Mouse (Mus musculus): ENCODE data around the gene Fbxo45.
"Not testable (repeated sequence)": the region's sequence is repeated elsewhere in the genome, so short reads cannot be mapped to it uniquely, and the experiment has no call there.

The Fbxo45 gene

DNA sequence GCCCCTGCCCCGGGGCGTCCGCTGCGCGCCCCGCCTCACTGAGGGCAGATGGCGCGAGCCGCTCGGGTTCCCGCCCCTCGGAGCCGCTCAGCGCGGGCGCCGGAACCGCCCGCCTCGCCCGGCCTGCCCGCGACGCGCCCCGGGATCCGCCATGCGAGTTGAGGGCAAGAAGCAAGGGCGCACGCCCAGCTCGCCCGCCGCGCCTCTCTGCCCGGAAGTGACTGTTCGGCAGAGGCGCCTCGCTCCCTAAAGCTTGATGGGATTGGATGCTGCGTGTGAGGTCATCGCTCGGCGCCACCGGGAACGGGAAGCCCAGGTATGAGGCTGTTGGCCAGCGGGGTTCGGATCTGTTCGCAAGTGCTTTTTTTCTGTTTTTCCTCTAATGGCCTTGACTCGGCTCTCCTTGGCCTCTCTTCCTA lies at the start of gene Fbxo45, which contains the start of gene Wdr53:
Gene Fbxo45, minus strand, starts transcription at position 207 of the 419 bp plus-strand sequence.
Gene Wdr53, plus strand, starts transcription at position 276 of the 419 bp plus-strand sequence.
- in situ Hi-C loops (cut with MboI, MseI): no loop called here

GRCm38 (mm10) chr16:32291821-32292220 lies 44.9 kb upstream of the Fbxo45 start:
- in situ Hi-C loops (cut with MboI, MseI): no loop called here

GRCm38 (mm10) chr16:32282608-32283007 lies 35.6 kb upstream of the Fbxo45 start:
- in situ Hi-C loops (cut with MboI, MseI): loop anchor here (10.0 kb wide), 1 partner anchor 332 kb away; no protein-coding TSS in a partner anchor

DNA sequence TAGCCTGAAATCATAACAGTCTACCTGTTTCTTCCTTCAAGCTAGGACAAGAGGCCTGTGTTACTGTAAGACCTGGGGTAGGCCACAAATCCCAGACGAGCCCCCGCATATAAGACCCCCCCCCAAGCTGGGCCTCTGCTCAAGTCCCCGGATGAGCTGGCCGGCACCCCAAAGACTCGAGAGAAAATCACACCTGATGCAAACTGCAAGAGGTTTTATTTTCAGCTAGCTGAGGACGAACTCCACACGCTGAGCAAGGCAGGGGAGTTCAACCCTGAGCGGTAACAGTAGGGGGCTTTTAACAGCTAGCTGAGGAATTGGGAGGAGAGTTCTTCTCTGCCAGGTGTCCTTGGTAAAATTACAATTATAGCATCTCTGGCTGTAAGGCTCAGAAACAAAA lies 33.3 kb upstream of the Fbxo45 start:
- in situ Hi-C loops (cut with MboI, MseI): loop anchor here (10.0 kb wide), 1 partner anchor 335 kb away; no protein-coding TSS in a partner anchor

DNA sequence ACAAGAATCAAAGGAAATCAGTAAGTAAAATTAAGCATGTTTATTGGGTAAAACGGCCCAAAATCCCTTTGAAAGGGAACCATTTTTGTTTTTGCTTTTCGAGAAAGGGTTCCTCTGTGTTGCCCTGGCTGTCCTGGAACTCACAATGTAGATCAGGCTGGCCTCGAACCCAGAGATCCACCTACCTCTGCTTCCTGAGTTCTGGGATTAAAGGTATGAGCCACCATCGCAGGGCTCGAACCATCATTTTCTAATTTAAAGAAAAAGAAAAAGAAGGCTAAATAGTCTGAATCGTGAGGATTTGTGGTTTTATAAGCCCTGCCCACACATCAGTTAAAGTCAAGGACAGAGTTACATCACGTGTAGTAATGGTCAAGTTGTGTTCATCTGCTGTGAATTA lies 31.4 kb upstream of the Fbxo45 start:
- in situ Hi-C loops (cut with MboI, MseI): no loop called here

DNA sequence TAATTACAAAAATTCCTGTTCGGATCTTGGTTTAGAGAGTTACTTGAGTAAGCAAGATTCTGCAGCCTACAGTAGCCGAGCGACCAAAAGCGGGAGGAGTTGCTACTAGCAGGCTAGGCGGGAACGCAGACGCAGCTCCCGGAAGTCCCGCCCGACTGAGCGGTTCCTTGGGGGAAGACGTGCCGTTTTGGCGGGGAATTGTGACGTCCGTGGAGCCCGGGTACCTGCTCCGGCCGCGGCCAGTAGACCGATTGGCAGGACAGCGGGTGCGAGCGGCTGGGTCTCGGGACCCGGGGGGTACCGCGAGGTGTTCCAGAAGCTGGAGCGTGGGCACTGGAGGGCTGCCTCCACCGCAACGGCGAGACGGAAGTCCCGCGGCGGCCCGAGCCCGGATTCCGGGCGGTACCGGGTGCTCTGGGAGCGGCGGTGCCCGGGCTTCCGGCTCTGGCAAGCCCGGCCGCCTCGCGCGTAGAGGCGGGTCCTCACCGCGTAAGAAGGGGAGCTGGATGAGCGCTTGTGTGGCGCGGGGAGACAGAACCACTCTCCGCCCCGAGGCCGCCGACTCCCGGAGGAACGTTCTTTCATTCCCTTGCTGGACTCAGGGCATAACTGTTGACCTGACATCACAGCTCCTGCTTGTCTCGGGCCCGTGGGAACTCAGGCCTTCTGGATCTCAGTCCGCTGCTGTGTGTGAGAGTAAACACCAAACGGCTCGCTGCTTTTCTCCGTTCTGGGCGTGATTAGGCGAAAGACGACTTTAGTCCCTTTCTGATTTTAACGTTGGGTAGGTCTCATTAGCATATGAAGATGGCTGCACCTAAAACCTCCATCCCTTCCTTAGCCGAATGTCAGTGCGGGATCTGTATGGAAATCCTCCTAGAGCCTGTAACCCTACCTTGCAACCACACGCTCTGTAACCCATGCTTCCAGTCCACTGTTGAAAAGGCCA lies 30.6 kb upstream of the Fbxo45 start, which contains the start of gene Rnf168:
Gene Rnf168, plus strand, starts transcription at position 152 of the 949 bp plus-strand sequence.
- in situ Hi-C loops (cut with MboI, MseI): no loop called here

DNA sequence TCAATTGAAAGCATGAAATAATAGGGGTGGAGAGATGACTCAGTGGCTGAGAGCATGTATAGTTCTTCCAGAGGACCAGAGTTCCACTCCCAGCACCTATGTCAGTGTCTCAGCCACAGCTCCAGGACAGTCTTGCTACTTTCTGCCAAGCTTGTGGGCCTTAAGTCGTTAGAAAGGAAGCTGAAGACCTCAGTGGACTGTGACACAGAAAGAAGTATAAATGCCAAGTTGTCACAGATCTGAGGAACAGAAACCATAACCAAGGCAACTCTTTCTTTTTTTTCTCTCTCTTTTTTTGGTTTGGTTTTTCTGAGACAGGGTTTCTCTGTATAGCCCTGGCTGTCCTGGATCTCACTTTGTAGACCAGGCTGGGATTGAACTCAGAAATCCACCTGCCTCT lies 28.9 kb upstream of the Fbxo45 start:
- in situ Hi-C loops (cut with MboI, MseI): no loop called here

DNA sequence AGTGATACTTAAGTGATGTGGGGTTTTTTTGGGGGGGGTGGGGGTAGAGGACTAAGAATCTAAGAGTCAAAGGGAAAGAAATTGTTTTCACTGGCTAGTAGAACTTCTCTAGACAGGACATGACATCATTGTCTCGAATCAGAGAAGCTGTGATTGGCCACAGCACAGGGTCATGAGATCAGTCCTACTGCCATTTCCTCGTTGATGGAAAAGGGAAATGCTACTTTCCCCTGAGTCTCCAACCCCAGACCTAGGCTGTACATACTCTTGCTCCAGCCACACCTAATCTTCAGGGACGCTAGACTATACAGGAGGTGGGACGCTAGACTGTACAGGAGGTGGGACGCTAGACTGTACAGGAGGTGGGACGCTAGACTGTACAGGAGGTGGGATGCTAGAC lies 28.1 kb upstream of the Fbxo45 start:
- in situ Hi-C loops (cut with MboI, MseI): no loop called here

DNA sequence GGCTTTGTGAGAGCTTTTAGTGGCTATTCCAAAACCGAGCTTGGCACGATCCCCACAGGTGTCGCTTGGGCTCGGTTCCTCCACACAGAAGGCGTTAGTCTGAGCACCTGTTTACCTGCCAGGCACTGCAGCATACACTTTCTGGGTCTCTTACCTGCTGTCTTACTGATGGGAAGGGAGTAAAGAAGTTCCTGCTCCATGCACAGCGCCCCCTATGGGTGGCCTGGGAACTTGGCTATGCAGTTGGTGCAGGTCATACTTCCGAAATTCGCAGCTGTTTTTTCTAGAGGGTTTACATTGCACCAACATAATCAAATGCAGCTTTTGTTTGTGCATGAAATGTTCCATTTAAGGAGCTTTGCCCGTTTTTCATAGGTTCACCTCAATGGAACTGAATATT lies 26.4 kb upstream of the Fbxo45 start:
- in situ Hi-C loops (cut with MboI, MseI): no loop called here

GRCm38 (mm10) chr16:32271291-32271690 lies 24.3 kb upstream of the Fbxo45 start, which contains the start of gene Smco1:
TSS of gene Smco1 (plus strand) at chr16:32271468.
- in situ Hi-C loops (cut with MboI, MseI): no loop called here

DNA sequence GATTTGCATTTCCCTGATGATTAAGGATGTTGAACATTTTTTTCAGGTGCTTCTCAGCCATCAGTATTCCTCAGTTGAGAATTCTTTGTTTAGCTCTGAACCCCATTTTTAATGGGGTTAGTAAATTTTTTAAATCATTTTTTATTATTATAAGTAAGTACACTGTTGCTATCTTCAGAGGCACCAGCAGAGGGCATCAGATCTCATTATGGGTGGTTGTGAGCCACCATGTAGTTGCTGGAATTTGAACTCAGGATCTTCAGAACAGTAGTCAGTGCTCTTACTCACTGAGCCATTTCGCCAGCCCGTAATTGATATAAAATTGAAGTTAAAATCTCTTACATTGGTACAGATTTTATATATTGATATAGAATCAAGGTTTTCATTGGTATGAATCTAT lies 17.3 kb upstream of the Fbxo45 start:
- in situ Hi-C loops (cut with MboI, MseI): not testable (repeated sequence)

DNA sequence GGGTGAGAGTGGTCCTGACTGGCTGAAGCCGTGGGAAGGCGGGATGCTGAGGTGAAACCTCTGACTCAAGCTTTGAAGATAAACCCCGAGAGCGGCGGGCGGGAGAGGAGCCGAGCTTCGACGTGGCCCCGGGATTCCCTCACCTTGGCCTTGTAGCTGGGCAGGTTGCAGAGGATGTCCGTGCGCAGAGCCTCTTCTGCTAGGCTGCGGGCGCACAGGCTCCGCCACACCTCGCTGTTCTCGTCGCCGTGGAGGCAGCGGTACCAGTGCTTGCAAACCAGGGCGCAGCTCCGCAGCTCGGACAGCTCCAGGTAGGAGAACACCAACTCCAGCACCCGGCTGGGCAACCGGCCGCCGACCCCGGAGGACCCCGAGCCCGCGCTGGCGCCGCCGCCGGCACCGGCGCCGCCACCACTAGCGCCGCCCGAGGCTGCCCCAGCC lies 587 bp downstream of the Fbxo45 start:
- in situ Hi-C loops (cut with MboI, MseI): no loop called here

DNA sequence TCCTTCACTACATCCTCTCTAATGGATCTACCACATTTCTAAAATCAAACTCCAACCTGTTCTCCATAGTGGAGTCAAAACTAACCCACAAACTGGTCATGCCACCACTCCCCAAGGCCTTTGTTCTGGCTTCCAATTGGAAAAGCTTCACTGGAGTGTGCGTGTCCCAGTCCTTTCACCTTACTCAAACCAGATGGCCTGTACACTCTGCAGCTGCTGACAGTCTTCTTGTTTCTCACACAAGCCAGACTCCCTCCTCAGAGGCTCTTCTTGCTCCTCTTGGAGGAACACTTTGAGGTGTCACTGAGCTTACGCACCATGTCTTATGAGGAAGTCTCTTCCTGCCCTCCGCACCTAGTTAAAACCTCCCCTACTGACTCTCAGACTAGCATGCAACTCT lies 3.1 kb downstream of the Fbxo45 start:
- in situ Hi-C loops (cut with MboI, MseI): no loop called here

- in situ Hi-C loops (cut with MboI, MseI): no loop called here
Measured at GRCm38 (mm10) chr16:32239428-32240312, 7.3 kb downstream of the Fbxo45 start.

DNA sequence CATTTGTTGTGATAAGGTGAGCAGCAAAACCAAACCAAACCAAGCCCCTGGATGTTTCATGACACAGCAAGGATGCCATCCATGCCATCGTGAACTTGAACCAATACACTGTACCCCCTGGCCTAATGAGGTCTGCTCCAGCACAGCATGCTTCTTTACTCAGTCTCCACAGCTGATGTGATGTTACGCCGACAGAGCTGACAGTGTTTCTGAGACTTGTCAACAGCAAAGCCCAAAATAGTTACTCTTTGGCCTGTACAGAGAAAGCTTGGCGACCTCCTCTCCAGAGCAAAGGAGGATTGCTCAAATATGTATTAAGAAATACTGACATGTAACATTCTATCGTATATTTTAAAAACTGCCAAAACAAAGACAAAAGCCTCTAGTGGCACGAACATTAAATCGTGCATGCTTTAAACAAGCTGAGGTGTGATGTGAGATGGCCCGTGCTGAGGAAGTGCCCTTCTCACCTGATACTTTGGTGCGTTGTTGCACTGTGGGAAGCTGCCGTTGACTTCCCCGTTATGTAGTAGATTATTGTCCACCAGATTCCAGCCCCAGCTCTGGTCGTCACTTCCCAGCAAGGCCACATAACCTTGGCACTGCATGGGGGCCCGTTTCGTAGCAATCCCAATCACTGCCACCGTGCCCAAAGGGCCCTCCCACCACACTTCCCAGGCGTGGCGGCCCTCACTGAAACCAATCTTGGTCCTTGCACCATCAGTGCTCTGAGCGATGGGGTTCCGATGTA lies 8.9 kb downstream of the Fbxo45 start:
- in situ Hi-C loops (cut with MboI, MseI): no loop called here

DNA sequence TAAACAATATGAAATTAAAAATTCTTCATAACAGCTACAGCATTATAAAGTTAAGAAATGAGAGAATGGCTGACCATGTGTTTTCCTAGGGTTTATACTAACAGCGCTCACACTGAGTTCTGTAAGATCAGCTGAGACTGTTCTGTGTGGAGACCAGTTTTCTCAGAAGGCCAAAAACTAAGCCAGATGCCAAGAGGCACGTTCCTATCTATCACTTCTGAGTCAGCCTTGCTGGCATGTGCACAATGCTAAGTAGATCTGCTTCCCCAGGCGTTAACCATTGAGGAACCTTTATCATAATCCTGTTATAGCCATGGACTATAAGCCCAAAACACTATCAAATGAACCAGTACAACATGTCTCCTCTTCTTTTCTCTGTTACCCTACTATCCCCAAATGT lies 14.9 kb downstream of the Fbxo45 start:
- in situ Hi-C loops (cut with MboI, MseI): not testable (repeated sequence)

- in situ Hi-C loops (cut with MboI, MseI): no loop called here
Measured at GRCm38 (mm10) chr16:32222399-32222798, 24.6 kb downstream of the Fbxo45 start.

DNA sequence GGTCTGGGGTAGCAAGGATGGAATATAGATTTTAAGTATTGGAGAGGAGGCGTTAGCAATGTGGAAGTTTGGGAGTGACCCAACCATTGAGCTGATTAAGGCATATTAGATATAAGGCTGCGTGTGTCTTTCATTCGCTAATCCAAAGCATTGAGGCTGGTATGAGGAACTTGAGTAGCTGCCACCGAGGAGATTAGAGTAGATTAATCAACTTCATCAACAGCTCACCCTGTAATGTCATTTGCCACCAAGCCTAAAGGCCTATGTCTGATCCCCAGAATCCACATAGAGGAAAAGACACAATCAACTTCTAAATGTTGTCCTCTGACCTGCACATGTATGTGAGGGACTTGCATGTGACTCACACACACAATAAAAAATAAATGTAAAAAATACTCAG lies 25.2 kb downstream of the Fbxo45 start:
- in situ Hi-C loops (cut with MboI, MseI): no loop called here

DNA sequence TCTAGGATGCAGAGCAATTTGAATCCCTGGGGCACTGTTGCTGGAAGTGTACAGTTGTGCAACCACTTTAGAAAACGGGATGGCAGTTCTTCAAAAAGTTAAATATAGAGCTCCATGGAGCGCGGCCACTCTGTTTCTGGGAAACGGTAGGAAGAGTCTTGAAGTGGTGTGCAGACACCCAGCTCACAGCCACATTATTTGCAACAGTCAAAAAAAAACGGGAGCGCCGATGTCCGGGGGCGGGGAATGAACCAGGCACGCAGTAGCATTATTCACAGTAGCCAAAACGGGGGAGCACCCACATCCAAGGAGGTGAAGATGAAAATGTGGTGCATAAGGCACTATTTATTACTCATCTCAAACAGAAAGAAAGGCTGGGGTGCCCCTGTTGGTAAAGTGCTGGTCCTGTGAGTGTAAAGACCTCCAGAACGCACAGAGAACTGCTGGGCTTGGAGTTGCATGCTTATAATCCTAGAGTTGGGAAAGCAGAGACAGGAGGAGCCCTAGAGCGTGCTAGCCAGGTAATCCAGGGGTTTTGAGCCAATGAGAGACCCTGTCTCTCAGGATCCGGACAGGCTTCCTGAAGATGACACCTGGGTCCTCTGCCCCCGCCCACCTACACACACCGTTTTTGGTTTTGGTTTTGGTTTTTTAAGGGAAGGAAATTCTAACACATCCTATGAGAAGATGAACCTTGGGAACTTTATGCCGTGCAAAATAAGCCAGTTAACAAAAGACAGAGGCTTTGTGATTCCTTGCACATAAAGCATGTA lies 32.0 kb downstream of the Fbxo45 start:
- in situ Hi-C loops (cut with MboI, MseI): no loop called here

DNA sequence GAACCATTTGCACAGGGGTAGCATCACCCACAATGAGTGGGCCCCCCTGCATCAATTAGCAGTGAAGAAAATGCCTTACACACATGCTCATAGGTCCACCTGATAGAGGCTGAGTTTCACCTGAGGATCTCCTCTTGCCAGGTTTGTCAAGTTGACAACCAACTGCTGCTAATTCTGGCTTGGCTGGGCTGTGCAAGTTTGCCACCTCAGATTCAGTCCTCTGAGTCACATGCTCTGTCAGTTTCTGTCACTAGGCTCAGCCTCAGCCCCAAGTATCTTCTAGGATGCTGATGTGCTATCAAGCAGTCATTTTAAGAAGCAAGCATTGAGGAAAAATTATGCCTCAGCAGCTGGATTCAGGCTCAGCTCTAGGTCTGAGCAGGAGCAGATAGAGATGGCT lies 32.8 kb downstream of the Fbxo45 start:
- in situ Hi-C loops (cut with MboI, MseI): no loop called here
